Mouse (Mus musculus) megakaryocyte-erythroid progenitor cell, adult 5-6 weeks (primary cell): ENCODE results near the gene Unc80. TPM values are rescaled to one million over a fixed set of nuclear protein-coding genes. Genes with fewer than 3 reads are reported as not detected.
"Not testable (repeated sequence)": the region's sequence is repeated elsewhere in the genome, so short reads cannot be mapped to it uniquely, and the experiment has no call there.

Experiments
- ATAC-seq: replicated peaks from 2 replicates; pipeline ENCODE4 v1.8.0; 2016; ENCODE audit warnings: mild to moderate bottlenecking, inconsistent platforms; ENCODE audit not compliant: severe bottlenecking, poor library complexity, low FRiP score, low TSS enrichment
- total RNA-seq, 2 experiments: library from RNA; stranded (forward) in 1 of 2; stranded (reverse) in 1 of 2; fragments of 200-1000, 215-1000 nt in 1 of 2; fragments of >200 nt in 1 of 2; fragmentation: Nextera tagmentation in 1 of 2; gene quantifications; 2 replicates each; pipeline ENCODE4 v1.2.3; 2014 to 2017

The Unc80 gene
- total RNA-seq, 2 experiments from 2014 or later: not detected

- no peak for ATAC-seq
Observed at GRCm38 (mm10) chr1:66597163-66597788, 129.1 kb downstream of the Unc80 start.

GRCm38 (mm10) chr1:66608304-66608703 lies 140.1 kb downstream of the Unc80 start:
- ATAC-seq: no peak

GRCm38 (mm10) chr1:66617188-66617587 lies 149.0 kb downstream of the Unc80 start:
- no peak for ATAC-seq

GRCm38 (mm10) chr1:66638177-66638576 lies 170.0 kb downstream of the Unc80 start:
- no peak for ATAC-seq

GRCm38 (mm10) chr1:66646894-66647293 lies 178.7 kb downstream of the Unc80 start:
- ATAC-seq: no peak

GRCm38 (mm10) chr1:66649568-66649967 lies 181.4 kb downstream of the Unc80 start:
- ATAC-seq: no peak

- ATAC-seq: no peak
Observed at GRCm38 (mm10) chr1:66650006-66650405, 181.8 kb downstream of the Unc80 start.

- ATAC-seq: no peak
Observed at GRCm38 (mm10) chr1:66655119-66655746, 187.1 kb downstream of the Unc80 start.

GRCm38 (mm10) chr1:66655747-66656119 lies 187.6 kb downstream of the Unc80 start:
- no peak for ATAC-seq

GRCm38 (mm10) chr1:66671475-66671874 lies 203.3 kb downstream of the Unc80 start:
- ATAC-seq: no peak

GRCm38 (mm10) chr1:66672812-66673211 lies 204.6 kb downstream of the Unc80 start:
- ATAC-seq: no peak

- no peak for ATAC-seq
Observed at GRCm38 (mm10) chr1:66677928-66678327, 209.8 kb downstream of the Unc80 start.

- no peak for ATAC-seq
Observed at GRCm38 (mm10) chr1:66678662-66679061, 210.5 kb downstream of the Unc80 start.

GRCm38 (mm10) chr1:66682974-66683373 lies 214.8 kb downstream of the Unc80 start:
- no peak for ATAC-seq

GRCm38 (mm10) chr1:66691772-66692171 lies 223.6 kb downstream of the Unc80 start:
- ATAC-seq: no peak

- no peak for ATAC-seq
Observed at GRCm38 (mm10) chr1:66692308-66692707, 224.1 kb downstream of the Unc80 start.

- no peak for ATAC-seq
Observed at GRCm38 (mm10) chr1:66692780-66693392, 224.7 kb downstream of the Unc80 start.

GRCm38 (mm10) chr1:66694266-66694665 lies 226.1 kb downstream of the Unc80 start:
- no peak for ATAC-seq

GRCm38 (mm10) chr1:66695296-66695695 lies 227.1 kb downstream of the Unc80 start:
- ATAC-seq: no peak

- ATAC-seq: not testable (repeated sequence)
Observed at GRCm38 (mm10) chr1:66699630-66700029, 231.5 kb downstream of the Unc80 start.

GRCm38 (mm10) chr1:66700149-66700692 lies 232.1 kb downstream of the Unc80 start:
- ATAC-seq: no peak
